Mouse (Mus musculus) skeletal muscle tissue, postnatal 0 days (tissue): ENCODE results near the gene Ccdc116. TPM values are rescaled to one million over a fixed set of nuclear protein-coding genes. Genes with fewer than 3 reads are reported as not detected.

Experiments
- microRNA counts: library from miRNA; unstranded; fragments of <30 nt; microRNA quantifications from one replicate; lab custom pipeline; 2015
- microRNA-seq, 2 experiments: library from miRNA; unstranded; fragments of <30 nt; microRNA quantifications; one replicate each; pipeline ENCODE4; 2016
- polyA plus RNA-seq: library from polyadenylated mRNA; unstranded; fragments of >200 nt; fragmentation: Nextera tagmentation; extraction: Ambion mirVana; gene quantifications from 2 replicates; pipeline ENCODE4 v1.2.1, GENCODE M21; 2015

The Ccdc116 gene
- 0.15 TPM in 2 replicates for polyA plus RNA-seq

DNA sequence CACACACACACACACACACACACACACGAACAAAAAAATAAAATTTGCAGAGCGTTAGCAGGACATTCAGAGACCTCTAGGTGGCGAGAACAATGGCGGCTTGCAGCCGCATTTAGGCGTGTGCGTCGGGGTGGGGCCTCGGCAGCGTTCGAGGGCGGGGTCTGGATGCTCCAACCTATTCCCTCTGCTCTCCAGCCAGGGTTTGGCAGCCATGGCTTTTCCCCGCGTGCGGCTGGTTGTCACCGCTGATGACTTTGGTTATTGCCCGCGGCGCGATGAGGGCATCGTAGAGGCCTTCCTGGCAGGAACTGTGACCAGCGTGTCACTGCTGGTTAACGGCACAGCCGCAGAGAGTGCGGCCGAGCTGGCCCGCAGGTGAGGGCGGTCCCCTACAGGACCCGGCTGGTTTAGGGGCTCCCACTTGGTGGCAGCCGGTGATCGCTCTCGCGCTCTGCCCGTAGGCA lies at the start of gene Ccdc116:
TSS of gene Ccdc116 (minus strand) at position 458 of the 464 bp plus-strand sequence.

DNA sequence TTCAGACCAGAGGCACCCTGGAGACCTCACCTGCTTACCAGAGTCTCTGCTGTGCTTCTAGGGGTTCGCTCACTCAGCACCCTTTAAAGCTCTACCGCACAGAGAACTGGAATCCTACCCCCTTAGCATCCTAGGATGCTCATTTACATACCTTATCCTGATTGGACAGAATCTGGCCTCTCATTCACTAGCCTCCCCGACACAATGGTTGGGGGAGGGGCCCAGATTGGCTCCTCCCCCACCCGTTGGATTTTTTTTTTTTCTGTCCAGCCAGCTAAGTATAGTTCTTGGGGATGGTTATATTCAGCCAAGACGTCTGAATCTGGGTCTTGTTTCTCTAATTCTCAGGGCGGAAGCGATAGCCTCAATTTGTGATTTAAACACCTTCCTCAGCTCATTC lies 2.7 kb downstream of the Ccdc116 start, which contains the start of gene Ydjc:
TSS of gene Ydjc (plus strand) at position 283 of the 400 bp plus-strand sequence.

DNA sequence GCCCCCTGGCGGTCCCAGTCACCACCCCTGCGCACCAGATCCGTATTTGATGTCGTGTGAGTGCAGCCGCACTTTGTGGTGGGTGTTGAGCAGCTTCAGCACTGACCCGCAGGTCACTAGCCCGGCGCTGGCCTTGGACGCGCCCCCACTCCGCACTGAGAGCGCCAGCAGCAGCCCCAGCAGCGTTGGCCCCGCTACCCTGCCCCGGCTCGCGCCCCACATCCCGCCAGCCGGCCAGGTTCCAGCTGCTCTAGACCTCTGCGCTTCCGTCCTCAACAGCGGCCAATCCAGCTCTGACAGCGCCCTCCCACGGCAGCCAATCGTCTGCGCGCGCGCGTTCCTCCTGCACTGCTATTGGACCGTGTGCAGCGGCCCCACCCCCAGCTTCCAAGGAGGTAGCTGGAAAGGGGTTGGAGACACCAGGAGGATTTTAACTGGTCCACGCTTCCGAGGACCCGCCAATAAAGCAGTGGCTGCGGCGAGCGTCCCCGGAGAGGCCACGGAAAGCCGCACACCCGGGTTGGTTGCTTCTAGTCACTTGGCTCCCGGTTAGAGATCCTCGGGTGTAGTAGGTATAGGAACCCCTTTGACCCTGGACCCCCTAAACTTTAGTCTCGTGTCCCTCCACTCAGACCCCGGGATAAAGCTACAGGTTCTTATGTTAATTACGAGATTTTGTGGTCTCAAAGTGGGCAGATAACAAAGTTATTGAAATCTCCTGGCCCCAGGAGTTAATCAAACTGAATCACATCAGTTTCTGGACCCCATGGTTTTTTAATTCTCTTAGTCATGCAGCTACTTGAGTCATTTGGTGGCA lies 14.7 kb downstream of the Ccdc116 start, which contains the start of gene Sdf2l1:
TSS of gene Sdf2l1 (minus strand) at position 295 of the 817 bp plus-strand sequence.

DNA sequence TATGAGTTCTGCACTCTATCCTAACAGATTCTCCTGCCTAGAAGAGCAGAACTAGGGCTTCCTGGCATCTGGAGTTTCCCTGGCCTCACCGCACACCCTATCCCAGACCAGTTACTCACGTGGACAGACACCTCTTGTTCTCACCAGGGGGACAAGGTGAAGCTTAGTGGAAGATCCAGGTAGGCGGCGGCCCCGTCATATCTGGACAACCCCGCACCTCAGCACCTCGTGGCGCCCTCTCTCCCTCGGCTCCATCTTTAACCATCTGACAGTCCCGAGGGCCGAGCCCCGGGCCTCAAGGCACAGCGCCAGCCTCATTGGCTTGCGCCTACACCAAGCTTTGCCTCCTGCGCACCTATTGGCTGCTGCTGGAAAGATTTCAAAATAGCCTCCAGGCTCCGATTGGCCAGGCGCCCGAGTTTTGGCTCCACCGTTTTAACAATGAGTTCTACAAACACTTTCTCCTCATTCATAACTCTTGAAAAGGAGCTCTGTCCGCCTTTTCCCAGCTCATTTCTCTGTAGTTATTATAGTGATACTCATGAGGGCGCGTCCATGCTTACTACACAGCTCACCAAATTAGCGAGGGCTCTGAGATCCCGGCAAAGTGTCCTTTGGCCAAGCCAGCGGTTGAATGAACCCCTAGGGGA lies 22.0 kb downstream of the Ccdc116 start, which contains the start of gene 2610318N02Rik:
TSS of gene 2610318N02Rik (minus strand) at position 297 of the 650 bp plus-strand sequence.

DNA sequence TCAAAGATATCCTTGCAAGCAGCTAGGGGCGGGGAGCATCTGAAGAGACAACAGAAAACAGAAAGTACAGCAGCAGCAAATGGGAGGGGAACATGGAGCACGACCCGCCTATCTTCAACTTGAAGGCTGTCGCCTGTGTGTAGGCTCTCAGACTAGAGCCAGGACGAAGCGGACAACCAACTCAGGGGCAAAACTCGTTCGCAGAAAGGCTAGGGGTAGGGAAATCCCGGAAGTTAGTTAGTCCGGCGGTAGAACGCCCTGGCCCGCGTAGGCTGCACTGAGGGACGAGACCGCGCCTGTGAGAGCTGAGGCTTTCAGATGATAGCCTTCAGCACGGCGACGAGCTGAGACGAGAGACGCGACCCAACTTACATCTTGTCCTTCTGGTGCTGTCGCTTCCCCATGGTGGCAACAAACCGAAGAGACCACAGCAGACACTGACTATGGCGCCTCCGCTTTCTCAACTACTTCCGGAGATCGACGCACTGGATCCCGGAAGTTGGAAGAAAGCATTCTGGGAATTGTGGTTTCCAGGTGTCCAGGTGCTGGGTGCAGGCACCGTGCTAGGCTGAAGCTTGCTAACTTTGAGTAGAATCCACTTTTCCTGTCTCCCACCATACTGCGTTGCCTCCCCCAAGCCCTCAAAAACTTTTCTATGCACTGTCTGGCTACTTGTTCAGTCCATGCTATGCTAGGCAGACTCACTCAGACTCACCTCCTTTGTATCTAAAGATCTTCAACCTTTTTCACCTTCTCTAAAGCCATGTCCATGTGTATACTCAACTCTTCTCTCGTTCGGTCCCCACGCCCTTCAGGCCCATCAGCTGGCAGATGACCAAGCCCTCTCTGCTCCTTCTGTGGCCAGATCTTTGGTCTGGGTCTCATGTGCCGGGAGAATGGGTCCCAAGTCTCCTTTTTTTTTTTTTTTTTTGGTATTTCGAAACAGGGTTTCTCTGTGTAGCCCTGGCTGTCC lies 36.0 kb downstream of the Ccdc116 start, which contains the start of gene Ppil2:
TSS of gene Ppil2 (minus strand) at position 487 of the 973 bp plus-strand sequence.

MicroRNAs encoded within 50 kb of the gene (microRNA counts, 519-probe panel; counts per million panel counts)
- microRNA mmu-miR-130b (lab: Ali Mortazavi, UCI) = 3,976 counts per million, percentile 80 among the panel's probes with 10 or more counts
- 296 counts per million, percentile 58 among the panel's probes with 10 or more counts for microRNA mmu-miR-301b (lab: Ali Mortazavi, UCI)

Small RNA genes lying within 50 kb of the gene (microRNA-seq; reads per million reads assigned to microRNA genes)
- gene Mir130b (787 to 984 reads per million in 2 experiments), gene Mir301b (16.3 to 21.3 reads per million in 2 experiments)

Other genes with a start within 250 kb of the Ccdc116 start
- gene Mapk1, start 163.8 kb downstream of the Ccdc116 start, polyA plus RNA-seq = 91.6 and 99.3 TPM in 2 replicates
- 5.3 and 7.5 TPM in 2 replicates for gene Ypel1, start 77.5 kb downstream of the Ccdc116 start, polyA plus RNA-seq
- 51.8 and 53.1 TPM in 2 replicates for gene Ppil2, start 36.0 kb downstream of the Ccdc116 start, polyA plus RNA-seq
- gene 2610318N02Rik, start 22.1 kb downstream of the Ccdc116 start, polyA plus RNA-seq = 1.2 and 1.7 TPM in 2 replicates
- 5.9 and 9.9 TPM in 2 replicates for gene Sdf2l1, start 14.8 kb downstream of the Ccdc116 start, polyA plus RNA-seq
- 0.59 and 1.2 TPM in 2 replicates for gene Ydjc, start 2.6 kb downstream of the Ccdc116 start, polyA plus RNA-seq
- 207 and 232 TPM in 2 replicates for gene Ube2l3, start 55.4 kb upstream of the Ccdc116 start, polyA plus RNA-seq
- gene Rimbp3, start 61.4 kb upstream of the Ccdc116 start, polyA plus RNA-seq = 0.10 and 0.16 TPM in 2 replicates
- gene Hic2, start 86.3 kb upstream of the Ccdc116 start, polyA plus RNA-seq = 1.1 and 1.2 TPM in 2 replicates
- 3.2 and 4.5 TPM in 2 replicates for gene Tmem191c, start 128.8 kb upstream of the Ccdc116 start, polyA plus RNA-seq
- 0.06 and 0.32 TPM in 2 replicates for gene Serpind1, start 184.1 kb upstream of the Ccdc116 start, polyA plus RNA-seq